Mouse (Mus musculus) cerebellum, adult 8-10 months (tissue): ENCODE measurements around the gene Ppp1r14a.

ENCODE experiments used
- DNase-seq: peaks from one replicate; pipeline ENCODE4 v3.0.0; 2022

Ppp1r14a gene

GRCm38 (mm10) chr7:29304463-29305262, 15.6 kb downstream of the Ppp1r14a start:
- peak; percentile 45 for DNase-seq

- DNase-seq = peak; percentile 51
Observed at GRCm38 (mm10) chr7:29305263-29305988, 16.3 kb downstream of the Ppp1r14a start.

- DNase-seq = no peak
Observed at GRCm38 (mm10) chr7:29306108-29306507, 17.0 kb downstream of the Ppp1r14a start.

GRCm38 (mm10) chr7:29306619-29307018, 17.5 kb downstream of the Ppp1r14a start:
- DNase-seq = peak; percentile 70

GRCm38 (mm10) chr7:29307350-29308104, 18.4 kb downstream of the Ppp1r14a start:
- DNase-seq = peak; percentile 96

- DNase-seq = peak; percentile 66
Observed at GRCm38 (mm10) chr7:29309221-29309721, 20.2 kb downstream of the Ppp1r14a start.

GRCm38 (mm10) chr7:29309749-29310148, 20.6 kb downstream of the Ppp1r14a start:
- no peak for DNase-seq

- no peak for DNase-seq
Observed at GRCm38 (mm10) chr7:29313051-29313450, 23.9 kb downstream of the Ppp1r14a start.

GRCm38 (mm10) chr7:29313572-29314261, 24.6 kb downstream of the Ppp1r14a start:
- no peak for DNase-seq

- no peak for DNase-seq
Observed at GRCm38 (mm10) chr7:29314844-29315628, 25.9 kb downstream of the Ppp1r14a start.

GRCm38 (mm10) chr7:29316137-29316734, 27.1 kb downstream of the Ppp1r14a start:
- DNase-seq = no peak

- peak; percentile 72 for DNase-seq
Observed at GRCm38 (mm10) chr7:29316976-29317375, 27.9 kb downstream of the Ppp1r14a start.

- no peak for DNase-seq
Observed at GRCm38 (mm10) chr7:29317558-29317957, 28.4 kb downstream of the Ppp1r14a start.

GRCm38 (mm10) chr7:29318115-29318911, 29.2 kb downstream of the Ppp1r14a start:
- DNase-seq = no peak

GRCm38 (mm10) chr7:29319337-29320307, 30.5 kb downstream of the Ppp1r14a start:
- DNase-seq = no peak

GRCm38 (mm10) chr7:29327087-29327486, 38.0 kb downstream of the Ppp1r14a start:
- no peak for DNase-seq

- no peak for DNase-seq
Observed at GRCm38 (mm10) chr7:29328984-29329383, 39.9 kb downstream of the Ppp1r14a start.

GRCm38 (mm10) chr7:29334156-29334555, 45.0 kb downstream of the Ppp1r14a start:
- no peak for DNase-seq

- DNase-seq = no peak
Observed at GRCm38 (mm10) chr7:29335276-29335675, 46.2 kb downstream of the Ppp1r14a start.
